Mouse (Mus musculus): ENCODE data around the gene Gpr27.

- no peak for TF ChIP-seq CTCF (IDR thresholded peaks at IDR 0.05; ENCODE audit: insufficient read depth, low read depth, low read length)
- no peak for TF ChIP-seq POLR2A (IDR thresholded peaks at IDR 0.05; ENCODE audit: insufficient read depth, low read depth, low read length)
These were observed 48.9 kb upstream of the Gpr27 start for GRCm38 (mm10) chr6:99643439-99644199.

Measured in olfactory bulb, adult 2 months (tissue).